Mouse (Mus musculus): ENCODE data around the gene Camta1. TPM values are rescaled to one million over a fixed set of nuclear protein-coding genes. Genes with fewer than 3 reads are reported as not detected.

Camta1 gene
- polyA plus RNA-seq, 1 experiment from 2014 or later = 93.9 TPM

DNA sequence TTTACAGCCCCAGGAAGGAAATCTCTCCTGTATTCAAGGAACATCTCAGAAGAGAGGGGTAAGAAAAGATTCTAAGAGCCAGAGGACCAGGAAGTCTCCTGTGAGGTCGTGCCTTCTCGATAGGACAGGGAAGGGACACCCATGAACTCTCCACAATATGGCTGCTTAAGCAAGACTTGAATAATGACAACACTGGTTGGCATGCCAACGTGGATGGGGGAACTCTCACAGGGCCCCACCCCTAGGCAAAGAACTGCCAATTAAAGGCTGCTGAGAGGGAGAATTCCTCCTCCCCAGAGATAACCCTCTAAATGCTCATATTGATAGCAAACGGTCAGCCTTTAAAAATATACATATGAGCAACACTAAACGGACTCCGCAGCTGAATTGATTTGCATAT is 39.1 kb upstream of the Camta1 start:
- H3K4me2 ChIP-seq = no peak overlapping the region
- H3K27ac ChIP-seq (ENCODE audit: low read depth, low read length) = no peak overlapping the region
- no peaks in the 10 kb centered on the region; the same call in 1 of the 2 replicates for H3K4me1 ChIP-seq (replicated peaks; ENCODE audit: control insufficient read depth, insufficient read depth, low read length)
- DNase-seq (ENCODE audit: low spot score) (no peak), ATAC-seq (replicated peaks; ENCODE audit: low FRiP score) (no peak)
- H3K9me3 ChIP-seq (ENCODE audit: control insufficient read depth, low read length) = peaks cover under 1% of the 10 kb centered on the region; the same call in 1 of the 2 replicates
- H3K9ac ChIP-seq (ENCODE audit: low read depth, low read length) = no peak overlapping the region
- no peaks in the 10 kb centered on the region for H3K36me3 ChIP-seq (ENCODE audit: control insufficient read depth, insufficient read depth, low read length)
- WGBS = 68% methylated on average over 6 of the region's 6 CpGs
- H3K4me3 ChIP-seq (ENCODE audit: low read depth, low read length) = no peak overlapping the region
- no peaks in the 10 kb centered on the region for H3K27me3 ChIP-seq (replicated peaks; ENCODE audit: control insufficient read depth, insufficient read depth, low read length)

GRCm38 (mm10) chr4:151899707-151900384 is 38.2 kb upstream of the Camta1 start:
- Histone ChIP-seq H3K9ac (ENCODE audit: low read depth, low read length) (no peak overlapping the region), H3K4me3 (ENCODE audit: low read depth, low read length) (no peak overlapping the region), H3K36me3 (ENCODE audit: control insufficient read depth, insufficient read depth, low read length) (no peaks in the 10 kb centered on the region), H3K4me2 (no peak overlapping the region), H3K27ac (ENCODE audit: low read depth, low read length) (no peak overlapping the region), H3K4me1 (replicated peaks; ENCODE audit: control insufficient read depth, insufficient read depth, low read length) (no peaks in the 10 kb centered on the region; the same call in 1 of the 2 replicates), H3K27me3 (replicated peaks; ENCODE audit: control insufficient read depth, insufficient read depth, low read length) (no peaks in the 10 kb centered on the region), H3K9me3 (ENCODE audit: control insufficient read depth, low read length) (peaks cover 3% of the 10 kb centered on the region; the same call in 1 of the 2 replicates)
- ATAC-seq (replicated peaks; ENCODE audit: low FRiP score) (no peak), DNase-seq (ENCODE audit: low spot score) (no peak)
- 57% methylated on average over 11 of the region's 11 CpGs for WGBS

DNA sequence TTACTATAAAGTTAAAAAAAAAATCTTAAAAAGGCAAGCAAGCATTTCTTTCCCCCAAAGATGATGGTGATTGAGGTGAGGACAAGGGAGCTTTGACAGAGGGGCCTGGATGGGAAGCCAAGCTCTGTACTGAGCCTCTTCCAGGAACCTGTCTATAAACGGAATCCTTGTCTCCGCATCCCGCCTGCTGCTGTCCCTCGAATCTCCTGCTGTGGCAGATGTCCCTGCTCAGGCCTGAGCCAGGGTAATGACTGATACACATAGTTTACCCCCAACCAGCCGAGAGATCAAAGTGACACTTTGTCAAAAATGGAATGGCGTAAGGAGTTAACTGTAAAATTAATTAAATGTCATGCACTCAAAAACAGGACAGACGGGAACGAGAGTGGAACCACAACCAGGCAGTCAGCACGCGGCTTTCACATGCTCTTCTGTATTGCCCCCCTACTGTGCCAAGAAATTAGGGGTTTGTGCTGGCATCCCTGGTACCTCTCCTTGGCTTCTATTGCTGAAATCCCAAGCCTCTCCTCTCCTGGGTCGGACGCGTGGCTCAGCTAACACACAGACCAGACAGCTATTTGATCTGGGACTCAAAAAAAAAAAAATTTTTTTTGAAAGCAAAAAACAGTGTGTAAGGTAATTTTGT is 37.0 kb upstream of the Camta1 start:
- whole genome bisulfite sequencing = 66% methylated on average over 13 of the region's 13 CpGs
- H3K4me2 ChIP-seq = no peak overlapping the region
- no peak for ATAC-seq (replicated peaks; ENCODE audit: low FRiP score)
- no peaks in the 10 kb centered on the region for H3K36me3 ChIP-seq (ENCODE audit: control insufficient read depth, insufficient read depth, low read length)
- H3K9me3 ChIP-seq (ENCODE audit: control insufficient read depth, low read length) = peaks cover 3% of the 10 kb centered on the region; the same call in 1 of the 2 replicates
- no peak overlapping the region for H3K27ac ChIP-seq (ENCODE audit: low read depth, low read length)
- H3K4me1 ChIP-seq (replicated peaks; ENCODE audit: control insufficient read depth, insufficient read depth, low read length) = no peaks in the 10 kb centered on the region; the same call in 1 of the 2 replicates
- no peaks in the 10 kb centered on the region for H3K27me3 ChIP-seq (replicated peaks; ENCODE audit: control insufficient read depth, insufficient read depth, low read length)
- H3K9ac ChIP-seq (ENCODE audit: low read depth, low read length) = no peak overlapping the region
- H3K4me3 ChIP-seq (ENCODE audit: low read depth, low read length) = no peak overlapping the region
- DNase-seq (ENCODE audit: low spot score) = no peak

- Histone ChIP-seq H3K4me1 (replicated peaks; ENCODE audit: control insufficient read depth, insufficient read depth, low read length) (no peaks in the 10 kb centered on the region), H3K4me2 (no peak overlapping the region), H3K27ac (ENCODE audit: low read depth, low read length) (no peak overlapping the region), H3K9ac (ENCODE audit: low read depth, low read length) (no peak overlapping the region), H3K4me3 (ENCODE audit: low read depth, low read length) (no peak overlapping the region), H3K27me3 (replicated peaks; ENCODE audit: control insufficient read depth, insufficient read depth, low read length) (no peaks in the 10 kb centered on the region), H3K9me3 (ENCODE audit: control insufficient read depth, low read length) (peaks cover 3% of the 10 kb centered on the region; the same call in 1 of the 2 replicates), H3K36me3 (ENCODE audit: control insufficient read depth, insufficient read depth, low read length) (no peaks in the 10 kb centered on the region)
- ATAC-seq (replicated peaks; ENCODE audit: low FRiP score) = no peak
- DNase-seq (ENCODE audit: low spot score) = no peak
- 72% methylated on average over 9 of the region's 9 CpGs for WGBS
These were observed 35.5 kb upstream of the Camta1 start for GRCm38 (mm10) chr4:151897069-151897617.

DNA sequence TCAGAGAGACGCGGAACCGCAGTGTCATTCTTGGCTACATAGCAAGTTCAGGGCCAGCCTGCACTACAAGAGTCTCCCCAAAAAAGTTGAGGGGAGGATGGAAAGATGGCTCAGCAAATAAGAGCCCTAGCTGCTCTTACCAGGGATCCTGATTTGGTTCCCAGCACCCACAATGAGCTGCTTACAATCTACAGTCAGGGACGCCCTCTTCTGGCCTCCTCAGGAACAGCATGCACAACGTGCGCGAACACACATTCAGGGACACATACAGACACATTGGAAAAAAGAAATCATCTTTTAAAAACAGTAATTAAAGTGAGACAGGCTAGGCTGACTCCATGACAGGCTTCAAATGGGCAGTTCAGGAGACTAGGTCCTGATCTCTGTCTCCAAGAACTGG is 33.9 kb upstream of the Camta1 start:
- no peaks in the 10 kb centered on the region for H3K36me3 ChIP-seq (ENCODE audit: control insufficient read depth, insufficient read depth, low read length)
- no peak overlapping the region for H3K9ac ChIP-seq (ENCODE audit: low read depth, low read length)
- H3K4me2 ChIP-seq = no peak overlapping the region
- no peak overlapping the region for H3K27ac ChIP-seq (ENCODE audit: low read depth, low read length)
- WGBS = 84% methylated on average over 7 of the region's 7 CpGs
- ATAC-seq (replicated peaks; ENCODE audit: low FRiP score) (no peak), DNase-seq (ENCODE audit: low spot score) (no peak)
- H3K9me3 ChIP-seq (ENCODE audit: control insufficient read depth, low read length) = peaks cover 3% of the 10 kb centered on the region; the same call in 1 of the 2 replicates
- H3K4me3 ChIP-seq (ENCODE audit: low read depth, low read length) = no peak overlapping the region
- no peaks in the 10 kb centered on the region for H3K4me1 ChIP-seq (replicated peaks; ENCODE audit: control insufficient read depth, insufficient read depth, low read length)
- no peaks in the 10 kb centered on the region for H3K27me3 ChIP-seq (replicated peaks; ENCODE audit: control insufficient read depth, insufficient read depth, low read length)

DNA sequence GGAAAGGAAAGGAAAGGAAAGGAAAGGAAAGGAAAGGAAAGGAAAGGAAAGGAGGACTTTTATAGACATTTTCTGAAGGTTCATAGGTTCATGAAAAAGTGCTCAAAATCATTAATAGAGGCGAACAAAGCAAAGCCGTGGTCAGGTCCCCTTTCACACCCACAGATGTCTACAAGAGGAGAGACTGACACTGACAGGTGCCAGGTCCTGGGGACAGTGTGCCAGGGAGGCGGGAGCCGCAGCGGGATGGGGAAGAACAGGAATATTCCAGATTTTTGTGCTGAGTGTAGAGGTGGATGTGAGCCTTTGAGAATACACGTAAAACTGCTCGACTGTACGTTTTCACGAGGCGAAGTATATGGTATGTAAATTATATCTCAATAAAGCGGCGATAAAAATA is 33.2 kb upstream of the Camta1 start:
- DNase-seq (ENCODE audit: low spot score) = no peak
- Histone ChIP-seq H3K27ac (ENCODE audit: low read depth, low read length) (no peak overlapping the region), H3K27me3 (replicated peaks; ENCODE audit: control insufficient read depth, insufficient read depth, low read length) (no peaks in the 10 kb centered on the region), H3K36me3 (ENCODE audit: control insufficient read depth, insufficient read depth, low read length) (no peaks in the 10 kb centered on the region), H3K4me2 (no peak overlapping the region), H3K4me1 (replicated peaks; ENCODE audit: control insufficient read depth, insufficient read depth, low read length) (no peaks in the 10 kb centered on the region), H3K9me3 (ENCODE audit: control insufficient read depth, low read length) (peaks cover 3% of the 10 kb centered on the region; the same call in 1 of the 2 replicates), H3K9ac (ENCODE audit: low read depth, low read length) (no peak overlapping the region), H3K4me3 (ENCODE audit: low read depth, low read length) (no peak overlapping the region)
- 87% methylated on average over 12 of the region's 12 CpGs for WGBS
- ATAC-seq (replicated peaks; ENCODE audit: low FRiP score) = no peak

DNA sequence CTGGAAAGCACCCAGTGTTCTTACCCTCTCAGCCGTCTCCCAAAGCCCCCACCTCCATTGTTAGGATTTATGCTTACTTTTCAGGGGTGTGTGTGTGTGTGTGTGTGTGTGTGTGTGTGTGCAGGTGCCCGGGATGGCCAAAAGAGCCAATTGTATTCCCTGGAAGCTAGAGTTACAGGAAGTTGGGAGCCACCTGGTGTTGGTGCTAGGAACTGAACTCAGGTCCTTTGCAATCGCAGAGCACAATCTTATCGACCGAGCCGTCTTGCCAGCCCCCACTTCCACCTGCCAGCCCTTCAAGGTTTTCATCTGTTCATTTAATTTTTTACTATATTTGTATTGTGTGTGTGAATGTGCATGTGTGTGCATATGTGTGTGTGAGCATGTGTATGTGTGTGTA is 31.6 kb upstream of the Camta1 start:
- no peak overlapping the region for H3K9ac ChIP-seq (ENCODE audit: low read depth, low read length)
- H3K27ac ChIP-seq (ENCODE audit: low read depth, low read length) = no peak overlapping the region
- H3K36me3 ChIP-seq (ENCODE audit: control insufficient read depth, insufficient read depth, low read length) = no peaks in the 10 kb centered on the region
- DNase-seq (ENCODE audit: low spot score) = no peak
- no peaks in the 10 kb centered on the region for H3K4me1 ChIP-seq (replicated peaks; ENCODE audit: control insufficient read depth, insufficient read depth, low read length)
- no peak overlapping the region for H3K4me2 ChIP-seq
- H3K9me3 ChIP-seq (ENCODE audit: control insufficient read depth, low read length) = peaks cover 3% of the 10 kb centered on the region; the same call in 1 of the 2 replicates
- WGBS = 61% methylated on average over 6 of the region's 6 CpGs
- H3K27me3 ChIP-seq (replicated peaks; ENCODE audit: control insufficient read depth, insufficient read depth, low read length) = no peaks in the 10 kb centered on the region
- ATAC-seq (replicated peaks; ENCODE audit: low FRiP score) = no peak
- H3K4me3 ChIP-seq (ENCODE audit: low read depth, low read length) = no peak overlapping the region

DNA sequence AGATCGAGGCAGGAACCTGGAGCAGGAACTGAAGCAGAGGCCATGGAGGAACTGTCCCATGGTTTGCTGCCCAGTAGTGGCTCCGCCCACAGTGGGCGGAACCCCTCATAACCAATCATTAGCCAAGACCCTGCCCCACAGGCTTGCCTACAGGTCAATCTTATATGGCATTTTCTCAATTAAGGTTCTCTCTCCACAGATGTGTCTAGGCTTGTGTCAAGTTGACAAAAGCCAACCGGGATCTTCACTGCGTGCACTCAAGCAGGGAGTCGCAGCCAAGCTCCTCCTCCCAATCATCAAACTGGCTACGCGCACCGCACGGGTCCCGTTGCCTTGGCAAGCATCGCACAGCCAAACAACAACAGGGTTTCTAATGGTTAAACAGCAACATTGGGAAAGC is 19.9 kb upstream of the Camta1 start:
- DNase-seq (ENCODE audit: low spot score) (no peak), ATAC-seq (replicated peaks; ENCODE audit: low FRiP score) (no peak)
- Histone ChIP-seq H3K9me3 (ENCODE audit: control insufficient read depth, low read length) (no peaks in the 10 kb centered on the region), H3K27me3 (replicated peaks; ENCODE audit: control insufficient read depth, insufficient read depth, low read length) (peaks cover 1% of the 10 kb centered on the region; the same call in 1 of the 2 replicates), H3K4me1 (replicated peaks; ENCODE audit: control insufficient read depth, insufficient read depth, low read length) (no peaks in the 10 kb centered on the region), H3K4me2 (no peak overlapping the region), H3K27ac (ENCODE audit: low read depth, low read length) (no peak overlapping the region), H3K9ac (ENCODE audit: low read depth, low read length) (no peak overlapping the region), H3K36me3 (ENCODE audit: control insufficient read depth, insufficient read depth, low read length) (no peaks in the 10 kb centered on the region), H3K4me3 (ENCODE audit: low read depth, low read length) (no peak overlapping the region)
- WGBS = 84% methylated on average over 12 of the region's 12 CpGs
